Mouse (Mus musculus) brain, embryonic 18.5 days (tissue): ENCODE measurements at regions not wholly inside any gene's neighbourhood (a gene's known extent, or its start where the extent isn't known, plus 50 kb on each side); places are given as distances from the start of the nearest gene placed in this dataset.
A peak's percentile ranks its signal among the peaks of the same experiment; 100 is the strongest.

Experiments used
- DNase-seq: peaks from one replicate; pipeline ENCODE4 v3.0.0-alpha.2; 2012; ENCODE audit warnings: low read depth, low spot score

- DNase-seq, result no peak
These were observed 687.0 kb upstream of the Vrk2 start for GRCm38 (mm10) chr11:27280791-27281190.

- peak; percentile 32 for DNase-seq
These were observed 670.5 kb upstream of the Vrk2 start for GRCm38 (mm10) chr11:27264253-27264652.

GRCm38 (mm10) chr11:27258521-27258920 is 664.7 kb upstream of the Vrk2 start:
- no peak for DNase-seq

- DNase-seq, result no peak
These were observed 642.1 kb upstream of the Vrk2 start for GRCm38 (mm10) chr11:27235884-27236283.

- DNase-seq, result no peak
These were observed 632.7 kb upstream of the Vrk2 start for GRCm38 (mm10) chr11:27226454-27226853.

GRCm38 (mm10) chr11:27222436-27222835 is 628.6 kb upstream of the Vrk2 start:
- DNase-seq, result no peak

GRCm38 (mm10) chr11:27221956-27222355 is 628.2 kb upstream of the Vrk2 start:
- DNase-seq, result no peak

- DNase-seq, result no peak
These were observed 626.2 kb upstream of the Vrk2 start for GRCm38 (mm10) chr11:27219715-27220699.

GRCm38 (mm10) chr11:27215752-27216151 is 622.0 kb upstream of the Vrk2 start:
- DNase-seq, result no peak

- DNase-seq, result no peak
These were observed 609.8 kb upstream of the Vrk2 start for GRCm38 (mm10) chr11:27203330-27204214.

- no peak for DNase-seq
These were observed 590.2 kb upstream of the Vrk2 start for GRCm38 (mm10) chr11:27184035-27184434.

- no peak for DNase-seq
These were observed 589.6 kb upstream of the Vrk2 start for GRCm38 (mm10) chr11:27183422-27183821.

- no peak for DNase-seq
These were observed 566.6 kb upstream of the Vrk2 start for GRCm38 (mm10) chr11:27160411-27160810.
